Mouse (Mus musculus): ENCODE results near the gene Rpl15. TPM values are rescaled to one million over a fixed set of nuclear protein-coding genes. Genes with fewer than 3 reads are reported as not detected.
"Not testable (repeated sequence)": the region's sequence is repeated elsewhere in the genome, so short reads cannot be mapped to it uniquely, and the experiment has no call there.

The Rpl15 gene
- polyA plus RNA-seq, 1 experiment from 2014 or later = 528 TPM

- H3K27ac ChIP-seq (replicated peaks; ENCODE audit: low read depth, low read length); H3K4me2 ChIP-seq (ENCODE audit: low read depth, severe bottlenecking); H3K36me3 ChIP-seq (ENCODE audit: control insufficient read depth, insufficient read depth, low read length); H3K9me3 ChIP-seq (ENCODE audit: control insufficient read depth, low read length); H3K27me3 ChIP-seq (ENCODE audit: control insufficient read depth, insufficient read depth, low read length); H3K9ac ChIP-seq (ENCODE audit: low read length); DNase-seq (ENCODE audit: low spot score); H3K4me3 ChIP-seq (ENCODE audit: low read depth, low read length); ATAC-seq (ENCODE audit: insufficient number of reproducible peaks, low FRiP score, low TSS enrichment, low read depth); H3K4me1 ChIP-seq (ENCODE audit: control insufficient read depth, insufficient read depth, low read length): not testable (repeated sequence)
- 92% methylated on average over 11 of the region's 11 CpGs for WGBS
Observed at GRCm38 (mm10) chr14:18225431-18225830, 45.8 kb downstream of the Rpl15 start.

GRCm38 (mm10) chr14:18221977-18222376 lies 49.2 kb downstream of the Rpl15 start:
- Histone ChIP-seq H3K27me3 (ENCODE audit: control insufficient read depth, insufficient read depth, low read length) (no peaks in the 10 kb centered on the region), H3K9me3 (ENCODE audit: control insufficient read depth, low read length) (no peaks in the 10 kb centered on the region), H3K4me2 (ENCODE audit: low read depth, severe bottlenecking) (no peak overlapping the region), H3K4me1 (ENCODE audit: control insufficient read depth, insufficient read depth, low read length) (no peaks in the 10 kb centered on the region), H3K36me3 (ENCODE audit: control insufficient read depth, insufficient read depth, low read length) (no peaks in the 10 kb centered on the region), H3K27ac (replicated peaks; ENCODE audit: low read depth, low read length) (no peak overlapping the region), H3K4me3 (ENCODE audit: low read depth, low read length) (no peak overlapping the region), H3K9ac (ENCODE audit: low read length) (no peak overlapping the region)
- ATAC-seq (ENCODE audit: insufficient number of reproducible peaks, low FRiP score, low TSS enrichment, low read depth) (no peak), DNase-seq (ENCODE audit: low spot score) (no peak)
- WGBS = 92% methylated on average over 6 of the region's 6 CpGs

Other genes starting within 250 kb of the Rpl15 start
- 5.4 and 5.6 TPM in 2 replicates for gene Nr1d2, start 32.3 kb downstream of the Rpl15 start, polyA plus RNA-seq (2014; fragmentation: Nextera tagmentation; extraction: Ambion mirVana)
- 10.2 and 12.0 TPM in 2 replicates for gene Nkiras1, start 255 bp downstream of the Rpl15 start, polyA plus RNA-seq (2014; fragmentation: Nextera tagmentation; extraction: Ambion mirVana)
- 61.7 and 74.9 TPM in 2 replicates for gene Ube2e1, start 60.5 kb upstream of the Rpl15 start, polyA plus RNA-seq (2014; fragmentation: Nextera tagmentation; extraction: Ambion mirVana)

Data from limb, embryonic 11.5 days (tissue).